Mouse (Mus musculus): ENCODE results near the gene Gnai2. TPM values are rescaled to one million over a fixed set of nuclear protein-coding genes. Genes with fewer than 3 reads are reported as not detected.
A peak's percentile ranks its signal among the peaks of the same experiment; 100 is the strongest.

Gene Gnai2
- total and polyA plus RNA-seq, 3 experiments = 232 to 657 (median 375) TPM

DNA sequence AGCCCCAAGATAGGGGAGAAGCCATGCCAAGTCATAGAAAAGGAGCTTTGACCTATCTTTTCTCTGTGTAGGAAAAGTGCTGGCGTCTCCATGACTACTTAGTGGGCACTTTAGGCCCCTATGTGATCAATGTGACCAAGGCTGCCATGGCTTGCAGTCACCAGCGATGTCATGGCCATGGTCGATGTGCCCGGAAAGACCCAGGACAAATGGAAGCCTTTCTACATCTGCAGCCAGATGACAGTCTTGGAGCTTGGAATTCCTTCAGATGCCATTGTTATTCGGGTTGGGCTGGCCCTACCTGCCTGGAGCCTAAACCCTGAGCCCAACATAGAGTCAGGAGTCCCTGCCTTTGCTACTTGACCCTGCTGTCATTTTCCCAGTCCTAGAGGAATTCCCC, 48.7 kb downstream of the Gnai2 start:
- Histone ChIP-seq H3K4me1 (ENCODE audit: insufficient read depth, low read depth, low read length) (peaks cover 84% of the 10 kb centered on the region), H3K36me3 (replicated peaks) (peaks cover 69% of the 10 kb centered on the region), H3K4me3 (ENCODE audit: low read depth, low read length) (peak overlapping the region; percentile 50; the same call in 1 of the 2 replicates), H3K27me3 (ENCODE audit: insufficient read depth, low read length) (no peaks in the 10 kb centered on the region), H3K9me3 (replicated peaks) (no peaks in the 10 kb centered on the region)
- DNase-seq (ENCODE audit: low spot score) = no peak
- no peak for ATAC-seq (ENCODE audit: extremely low read depth, insufficient number of reproducible peaks, low FRiP score, poor library complexity, severe bottlenecking)
- TF ChIP-seq CTCF (IDR thresholded peaks at IDR 0.05; ENCODE audit: low read depth, low read length) (no peak), GATA1 (IDR thresholded peaks at IDR 0.05; ENCODE audit: borderline replicate concordance, low read length) (no peak), TAL1 (conservative IDR thresholded peaks at IDR 0.05; ENCODE audit: low read depth, low read length) (no peak), GATA2 (IDR thresholded peaks at IDR 0.05; ENCODE audit: borderline replicate concordance, low read depth, low read length) (no peak)

DNA sequence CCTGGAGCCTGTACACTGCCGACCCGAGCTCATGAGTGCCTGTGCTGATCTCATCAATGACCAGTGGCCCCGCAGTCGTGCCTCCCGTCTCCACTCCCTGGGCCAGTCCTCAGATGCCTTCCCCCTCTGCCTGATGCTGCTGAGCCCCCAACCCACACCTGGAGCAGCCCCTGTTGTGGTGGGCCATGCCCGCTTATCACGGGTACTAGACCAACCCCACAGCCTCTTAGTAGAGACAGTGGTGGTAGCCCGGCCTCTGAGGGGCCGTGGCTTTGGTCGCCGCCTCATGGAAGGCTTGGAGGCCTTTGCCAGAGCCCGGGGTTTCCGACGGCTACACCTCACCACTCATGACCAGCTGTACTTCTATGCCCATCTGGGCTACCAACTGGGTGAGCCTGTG, 52.0 kb downstream of the Gnai2 start:
- H3K4me3 ChIP-seq (ENCODE audit: low read depth, low read length) = peak overlapping the region; percentile 83; the same call in 1 of the 2 replicates
- peaks cover 52% of the 10 kb centered on the region for H3K36me3 ChIP-seq (replicated peaks)
- H3K27me3 ChIP-seq (ENCODE audit: insufficient read depth, low read length) = no peaks in the 10 kb centered on the region
- no peak for TF ChIP-seq POLR2AphosphoS5 (IDR thresholded peaks at IDR 0.05; ENCODE audit: insufficient replicate concordance, low read depth, low read length)
- no peaks in the 10 kb centered on the region for H3K9me3 ChIP-seq (replicated peaks)
- H3K4me1 ChIP-seq (ENCODE audit: insufficient read depth, low read depth, low read length) = peaks cover 82% of the 10 kb centered on the region
- no peak for ATAC-seq (ENCODE audit: extremely low read depth, insufficient number of reproducible peaks, low FRiP score, poor library complexity, severe bottlenecking)
- DNase-seq (ENCODE audit: low spot score) = no peak

DNA sequence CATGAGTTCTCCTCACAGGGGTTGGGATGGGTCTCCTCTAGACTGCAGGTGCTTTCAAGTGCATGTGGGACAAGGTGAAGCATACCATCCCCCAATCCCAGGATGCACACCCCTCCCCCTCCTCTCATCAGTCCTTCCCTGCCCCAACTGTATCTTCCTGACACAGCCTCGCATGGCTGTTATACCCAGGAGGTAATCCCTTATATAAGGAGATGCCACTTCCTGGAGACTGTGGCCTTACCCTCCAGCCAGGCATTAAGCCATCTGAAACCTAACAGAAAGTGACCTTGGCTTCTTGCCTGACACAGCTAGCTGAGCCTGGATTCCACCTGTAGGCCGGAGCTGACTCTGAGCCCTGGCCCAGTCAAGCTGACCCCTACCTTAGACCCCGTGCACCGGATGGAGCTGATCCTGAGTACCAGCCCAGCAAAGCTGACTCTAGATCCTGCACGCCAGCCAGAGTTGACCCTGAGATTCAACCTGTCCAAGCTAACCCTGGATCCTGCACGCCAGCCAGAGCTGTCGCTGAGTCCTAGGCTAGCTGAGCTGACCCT, 52.6 kb downstream of the Gnai2 start:
- ATAC-seq (ENCODE audit: extremely low read depth, insufficient number of reproducible peaks, low FRiP score, poor library complexity, severe bottlenecking) (no peak), DNase-seq (ENCODE audit: low spot score) (no peak)
- no peak for TF ChIP-seq TAL1 (conservative IDR thresholded peaks at IDR 0.05; ENCODE audit: low read depth, low read length)
- TF ChIP-seq GATA2 (IDR thresholded peaks at IDR 0.05; ENCODE audit: borderline replicate concordance, low read depth, low read length) = no peak
- TF ChIP-seq CTCF (IDR thresholded peaks at IDR 0.05; ENCODE audit: low read depth, low read length) = no peak
- TF ChIP-seq POLR2AphosphoS5 (IDR thresholded peaks at IDR 0.05; ENCODE audit: insufficient replicate concordance, low read depth, low read length) = no peak
- H3K4me3 ChIP-seq (ENCODE audit: low read depth, low read length) = peak overlapping the region; percentile 83; the same call in 1 of the 2 replicates
- peaks cover 57% of the 10 kb centered on the region for H3K36me3 ChIP-seq (replicated peaks)
- no peaks in the 10 kb centered on the region for H3K9me3 ChIP-seq (replicated peaks)
- peaks cover 84% of the 10 kb centered on the region for H3K4me1 ChIP-seq (ENCODE audit: insufficient read depth, low read depth, low read length)
- no peaks in the 10 kb centered on the region for H3K27me3 ChIP-seq (ENCODE audit: insufficient read depth, low read length)

DNA sequence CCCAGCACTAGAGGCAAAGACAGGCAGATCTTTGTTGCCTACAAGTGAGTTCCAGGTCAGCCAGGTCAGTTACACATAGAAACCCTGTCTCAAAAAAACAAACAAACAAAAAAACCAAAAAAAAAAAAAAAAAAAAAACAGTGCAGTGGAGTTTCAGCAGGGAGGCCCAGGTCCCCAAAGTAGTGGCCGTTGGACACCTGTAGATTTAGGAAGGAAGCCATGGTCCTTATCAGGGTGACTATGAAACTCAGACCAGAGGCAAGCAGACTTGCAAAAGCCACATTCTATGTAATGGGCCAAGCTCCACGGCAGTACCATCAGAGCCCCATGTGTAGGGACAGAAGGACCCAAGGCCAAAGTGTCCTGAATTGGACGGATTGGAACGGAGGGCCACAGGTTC, 53.6 kb downstream of the Gnai2 start:
- ATAC-seq (ENCODE audit: extremely low read depth, insufficient number of reproducible peaks, low FRiP score, poor library complexity, severe bottlenecking) (no peak), DNase-seq (ENCODE audit: low spot score) (no peak)
- Histone ChIP-seq H3K36me3 (replicated peaks) (peaks cover 57% of the 10 kb centered on the region), H3K27me3 (ENCODE audit: insufficient read depth, low read length) (no peaks in the 10 kb centered on the region), H3K4me3 (ENCODE audit: low read depth, low read length) (peak overlapping the region; percentile 83), H3K9me3 (replicated peaks) (no peaks in the 10 kb centered on the region), H3K4me1 (ENCODE audit: insufficient read depth, low read depth, low read length) (peaks cover 92% of the 10 kb centered on the region)
- TF ChIP-seq CTCF (IDR thresholded peaks at IDR 0.05; ENCODE audit: low read depth, low read length) (no peak), POLR2AphosphoS5 (IDR thresholded peaks at IDR 0.05; ENCODE audit: insufficient replicate concordance, low read depth, low read length) (no peak), TAL1 (conservative IDR thresholded peaks at IDR 0.05; ENCODE audit: low read depth, low read length) (no peak), GATA1 (IDR thresholded peaks at IDR 0.05; ENCODE audit: borderline replicate concordance, low read length) (no peak), GATA2 (IDR thresholded peaks at IDR 0.05; ENCODE audit: borderline replicate concordance, low read depth, low read length) (no peak)

DNA sequence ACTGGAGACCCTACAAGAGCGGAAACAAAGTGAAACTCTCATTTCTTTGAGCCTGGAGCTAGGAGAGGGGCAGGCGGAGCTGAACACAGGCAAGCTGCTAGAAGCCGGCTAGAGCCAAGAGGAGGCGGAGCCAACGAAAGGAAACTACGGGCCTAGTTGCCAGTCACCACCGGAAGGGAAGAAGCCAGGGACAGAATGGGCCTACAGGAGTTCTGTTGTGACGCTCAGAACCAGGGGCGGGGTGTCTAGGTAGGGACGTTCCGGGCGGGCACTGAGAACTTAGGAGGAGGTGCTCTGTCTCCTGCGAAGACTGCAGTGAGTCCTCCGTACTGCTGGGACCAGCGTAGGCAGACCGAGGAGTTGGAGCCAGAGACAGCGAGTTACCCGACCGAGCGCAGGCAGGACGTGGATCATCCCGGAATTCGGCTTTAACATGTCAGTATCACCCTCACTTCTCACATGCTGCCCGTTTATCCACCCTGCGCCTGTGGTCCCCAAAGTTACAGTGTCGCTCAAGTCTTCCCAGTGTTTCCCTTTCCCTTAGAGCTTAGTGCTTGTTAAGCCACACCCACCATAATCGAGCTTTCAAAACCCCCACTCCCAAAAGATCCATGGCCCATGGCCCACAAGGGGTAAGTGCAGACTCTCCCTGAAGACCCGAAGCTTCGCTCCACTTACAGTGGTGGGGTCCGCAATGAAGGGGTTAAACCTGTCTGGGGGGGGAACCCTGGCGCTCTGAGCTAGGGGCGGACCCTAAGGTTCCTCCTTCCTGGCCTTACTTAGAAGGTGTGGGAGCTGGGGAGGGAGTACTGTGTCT, 54.5 kb downstream of the Gnai2 start, which contains the start of gene Hyal3:
Hyal3 (plus strand) TSS at position 318 of the 817 bp plus-strand sequence.
- Histone ChIP-seq H3K4me1 (ENCODE audit: insufficient read depth, low read depth, low read length) (peaks cover 91% of the 10 kb centered on the region), H3K36me3 (replicated peaks) (peaks cover 53% of the 10 kb centered on the region), H3K27me3 (ENCODE audit: insufficient read depth, low read length) (no peaks in the 10 kb centered on the region), H3K4me3 (ENCODE audit: low read depth, low read length) (peak within 1 kb of the TSS; percentile 83), H3K9me3 (replicated peaks) (no peaks in the 10 kb centered on the region)
- no peak for TF ChIP-seq CTCF (IDR thresholded peaks at IDR 0.05; ENCODE audit: low read depth, low read length)
- TF ChIP-seq GATA2 (IDR thresholded peaks at IDR 0.05; ENCODE audit: borderline replicate concordance, low read depth, low read length) = no peak
- no peak for TF ChIP-seq POLR2AphosphoS5 (IDR thresholded peaks at IDR 0.05; ENCODE audit: insufficient replicate concordance, low read depth, low read length)
- TF ChIP-seq TAL1 (conservative IDR thresholded peaks at IDR 0.05; ENCODE audit: low read depth, low read length) = no peak
- TF ChIP-seq GATA1 (IDR thresholded peaks at IDR 0.05; ENCODE audit: borderline replicate concordance, low read length) = no peak
- ATAC-seq (ENCODE audit: extremely low read depth, insufficient number of reproducible peaks, low FRiP score, poor library complexity, severe bottlenecking) (peak; percentile 81), DNase-seq (ENCODE audit: low spot score) (peak; percentile 73)

DNA sequence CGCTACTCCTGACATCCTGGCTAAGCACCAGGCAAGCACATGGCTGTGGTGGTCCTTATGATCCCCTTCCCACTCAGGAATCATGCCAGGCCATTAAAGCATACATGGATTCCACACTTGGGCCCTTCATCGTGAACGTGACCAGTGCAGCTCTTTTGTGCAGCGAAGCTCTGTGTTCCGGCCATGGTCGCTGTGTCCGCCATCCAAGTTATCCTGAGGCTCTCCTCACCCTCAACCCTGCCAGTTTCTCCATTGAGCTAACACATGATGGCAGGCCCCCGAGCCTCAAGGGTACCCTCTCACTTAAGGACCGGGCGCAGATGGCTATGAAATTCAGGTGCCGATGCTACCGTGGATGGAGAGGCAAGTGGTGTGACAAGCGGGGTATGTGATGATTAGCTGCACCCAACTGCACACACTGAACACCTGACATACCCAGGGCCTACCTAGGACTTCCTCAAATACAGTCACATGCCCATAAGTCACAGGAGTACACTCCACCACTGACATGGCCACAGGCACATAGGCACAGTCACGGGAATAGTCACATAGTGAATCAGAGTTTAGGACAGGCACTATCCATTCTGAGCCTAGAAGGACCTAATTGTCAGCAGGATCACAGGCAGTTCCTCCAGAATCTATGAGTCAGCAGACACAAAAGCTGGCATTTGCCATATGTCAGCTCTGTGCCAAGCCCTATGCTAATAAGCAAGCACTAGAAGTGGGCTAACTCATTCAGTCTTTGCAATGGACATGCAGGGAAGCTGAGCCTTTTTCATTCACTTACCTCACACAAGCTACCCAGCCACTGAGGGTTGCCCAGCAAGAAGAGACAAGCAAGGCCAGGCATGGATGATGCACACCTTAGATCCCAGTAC, 55.9 kb downstream of the Gnai2 start:
- Histone ChIP-seq H3K9me3 (replicated peaks) (no peaks in the 10 kb centered on the region), H3K4me3 (ENCODE audit: low read depth, low read length) (no peak overlapping the region), H3K4me1 (ENCODE audit: insufficient read depth, low read depth, low read length) (peaks cover 86% of the 10 kb centered on the region), H3K36me3 (replicated peaks) (peaks cover 40% of the 10 kb centered on the region), H3K27me3 (ENCODE audit: insufficient read depth, low read length) (no peaks in the 10 kb centered on the region)
- DNase-seq (ENCODE audit: low spot score) (no peak), ATAC-seq (ENCODE audit: extremely low read depth, insufficient number of reproducible peaks, low FRiP score, poor library complexity, severe bottlenecking) (no peak)
- no peak for TF ChIP-seq GATA1 (IDR thresholded peaks at IDR 0.05; ENCODE audit: borderline replicate concordance, low read length)
